Mouse (Mus musculus): Measurements from ENCODE around the gene Gm3317. TPM values are rescaled to one million over a fixed set of nuclear protein-coding genes. Genes with fewer than 3 reads are reported as not detected.
"Not testable (repeated sequence)": the region's sequence is repeated elsewhere in the genome, so short reads cannot be mapped to it uniquely, and the experiment has no call there.

The Gm3317 gene
- not detected for total RNA-seq (2021)
- long read RNA-seq, experiment 1, partial matches to known transcripts, result 0 of 1 reads
- long read RNA-seq, experiment 1, other reads (novel, unspliced or antisense), result 1 of 1 reads
- long read RNA-seq, experiment 2, partial matches to known transcripts, result 0 of 1 reads
- long read RNA-seq, experiment 2, other reads (novel, unspliced or antisense), result 1 of 1 reads

- intact Hi-C loops (cut with DNase I); DNase-seq: not testable (repeated sequence)
Observed at GRCm38 (mm10) chr14:5164235-5164634, at the start of gene Gm3317. TSS of gene Gm3317 (plus strand) at chr14:5164535.

- intact Hi-C loops (cut with DNase I); DNase-seq: not testable (repeated sequence)
Observed at GRCm38 (mm10) chr14:5131219-5131618, 33.1 kb upstream of the Gm3317 start, which contains the start of gene Gm8279. TSS of gene Gm8279 (plus strand) at chr14:5131519.

GRCm38 (mm10) chr14:5185493-5185892 lies 21.2 kb downstream of the Gm3317 start, which contains the start of gene Gm8271:
TSS of gene Gm8271 (plus strand) at chr14:5185793.
- DNase-seq; intact Hi-C loops (cut with DNase I): not testable (repeated sequence)

Other genes starting within 250 kb of the Gm3317 start
- gene Gm8297, start 180.6 kb upstream of the Gm3317 start, total RNA-seq (2021), result not detected
- gene Gm3298, start 148.6 kb upstream of the Gm3317 start, total RNA-seq (2021), result not detected
- not detected for gene 4930555G01Rik, start 113.9 kb upstream of the Gm3317 start, total RNA-seq (2021)
- gene Gm8281, start 93.5 kb upstream of the Gm3317 start, total RNA-seq (2021), result not detected
- gene Gm8279, start 33.0 kb upstream of the Gm3317 start, total RNA-seq (2021), result not detected
- gene Gm8271, start 21.3 kb downstream of the Gm3317 start, total RNA-seq (2021), result not detected
- not detected for gene Gm3526, start 96.0 kb downstream of the Gm3317 start, total RNA-seq (2021)
- not detected for gene Gm3542, start 170.4 kb downstream of the Gm3317 start, total RNA-seq (2021)
- not detected for gene Gm3500, start 224.5 kb downstream of the Gm3317 start, total RNA-seq (2021)

All from heart, postnatal 14 days (tissue).